Mouse (Mus musculus): Measurements from ENCODE around the gene Ikzf5.

Ikzf5 gene

GRCm38 (mm10) chr7:131345856-131346541 lies 64.3 kb downstream of the Ikzf5 start:
- DNase-seq = no peak
